Comparison of ENCODE assay signal across 20 mouse cellular contexts in the genomic region with DNA sequence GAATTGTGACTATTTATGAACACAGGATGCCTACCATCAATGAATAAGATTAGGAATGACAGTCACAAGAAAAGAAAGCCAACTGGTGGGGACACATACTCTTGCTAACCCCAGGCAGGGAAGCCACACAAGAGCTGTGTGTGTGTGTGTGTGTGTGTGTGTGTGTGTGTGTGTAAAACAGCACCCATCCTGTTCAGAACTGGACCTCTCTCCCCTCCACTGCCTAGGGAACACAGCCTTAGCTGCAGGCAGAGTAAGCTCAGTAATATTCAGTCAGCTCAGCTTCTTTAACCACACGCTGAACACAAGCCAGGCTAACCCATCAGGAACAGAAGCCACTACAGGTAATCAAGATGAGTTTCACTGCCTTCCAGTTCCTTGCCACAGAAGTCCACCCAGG. TPM values are rescaled to one million over a fixed set of nuclear protein-coding genes. Genes with fewer than 3 reads are reported as not detected.
DNase-seq lines count a peak whose midpoint lies in the region; ATAC-seq and TF ChIP-seq lines count a peak whose summit lies in the region.
"Had no signal": no experiment of that assay in that cellular context is flagged by ENCODE, and none has a peak within 500 bp of the region (broad histone marks: within the 10 kb centered on the region; RNA-seq: fewer than 3 reads in every experiment).

No protein-coding gene starts in this region.

- DNase-seq in gastrocnemius, adult 2 months, result no peak
- no peak for DNase-seq in gastrocnemius, postnatal 14 days
- no peak for DNase-seq in neural tube, embryonic 10.5 days (ENCODE audit: extremely low spot score, low spot score)
- no peak for DNase-seq in adrenal gland, postnatal 25 days
- no peak for DNase-seq in B cell, adult 2 months
- DNase-seq: adrenal gland, adult 8-10 months; cerebellum, adult 11-12 months; cerebellum, adult 9-10 months; cerebellum, postnatal 36 days; gastrocnemius, postnatal 25 days; heart, postnatal 10 days; kidney, adult 8-10 months had no signal

- peaks cover 3% of the 10 kb centered on the region; the same call in 1 of the 2 replicates for H3K36me3 ChIP-seq in neural tube, embryonic 13.5 days
- no peaks in the 10 kb centered on the region for H3K36me3 ChIP-seq in neural tube, embryonic 14.5 days (ENCODE audit: control insufficient read depth, insufficient read depth, low read length)
- H3K36me3 ChIP-seq: hindbrain, embryonic 15.5 days had no signal

- no peak overlapping the region for H3K9ac ChIP-seq in neural tube, embryonic 13.5 days
- no peak overlapping the region for H3K9ac ChIP-seq in neural tube, embryonic 14.5 days (replicated peaks; ENCODE audit: low read depth, low read length)
- H3K9ac ChIP-seq: embryonic facial prominence, embryonic 13.5 days; hindbrain, embryonic 15.5 days had no signal

- H3K4me2 ChIP-seq in neural tube, embryonic 13.5 days, result no peak overlapping the region
- no peak overlapping the region for H3K4me2 ChIP-seq in neural tube, embryonic 14.5 days (ENCODE audit: low read depth, low read length)
- H3K4me2 ChIP-seq: embryonic facial prominence, embryonic 13.5 days; hindbrain, embryonic 15.5 days had no signal

- intact Hi-C loops in gastrocnemius, adult 2 months (cut with DNase I), result no loop called here
- intact Hi-C loops in gastrocnemius, postnatal 14 days (cut with DNase I; ENCODE audit: low total_unique reads), result no loop called here

- H3K27me3 ChIP-seq in neural tube, embryonic 13.5 days, result no peaks in the 10 kb centered on the region; the same call in 1 of the 2 replicates
- H3K27me3 ChIP-seq in neural tube, embryonic 14.5 days (ENCODE audit: control insufficient read depth, insufficient read depth, low read length), result no peaks in the 10 kb centered on the region
- H3K27me3 ChIP-seq: CH12.LX; embryonic facial prominence, embryonic 13.5 days; hindbrain, embryonic 15.5 days had no signal

- no peak for TF ChIP-seq CTCF in gastrocnemius, adult 2 months (IDR thresholded peaks at IDR 0.05)

- peaks cover 52% of the 10 kb centered on the region for H3K4me1 ChIP-seq in neural tube, embryonic 13.5 days (replicated peaks)
- H3K4me1 ChIP-seq in neural tube, embryonic 14.5 days (ENCODE audit: control insufficient read depth, insufficient read depth, low read length), result peaks cover 5% of the 10 kb centered on the region; the same call in 1 of the 2 replicates

- H3K9me3 ChIP-seq in neural tube, embryonic 13.5 days, result no peaks in the 10 kb centered on the region
- H3K9me3 ChIP-seq in neural tube, embryonic 14.5 days (ENCODE audit: control insufficient read depth, low read length), result no peaks in the 10 kb centered on the region
- H3K9me3 ChIP-seq: embryonic facial prominence, embryonic 13.5 days; hindbrain, embryonic 15.5 days had no signal

- H3K4me3 ChIP-seq in gastrocnemius, adult 2 months, result no peak overlapping the region
- H3K4me3 ChIP-seq in neural tube, embryonic 13.5 days, result no peak overlapping the region
- no peak overlapping the region for H3K4me3 ChIP-seq in neural tube, embryonic 14.5 days (ENCODE audit: low read depth, low read length)
- H3K4me3 ChIP-seq: embryonic facial prominence, embryonic 13.5 days; hindbrain, embryonic 15.5 days had no signal

- peak overlapping the region; percentile 94 for H3K27ac ChIP-seq in gastrocnemius, adult 2 months
- H3K27ac ChIP-seq in neural tube, embryonic 13.5 days (replicated peaks), result no peak overlapping the region
- no peak overlapping the region for H3K27ac ChIP-seq in neural tube, embryonic 14.5 days (ENCODE audit: low read depth, low read length)
- H3K27ac ChIP-seq: embryonic facial prominence, embryonic 13.5 days; hindbrain, embryonic 15.5 days had no signal

- peak; percentile 54; the same call in 1 of the 2 replicates for ATAC-seq in neural tube, embryonic 13.5 days (ENCODE audit: low read depth)
- peak; percentile 1 for ATAC-seq in CD4-positive, CD25-positive, alpha-beta regulatory T cell, adult 4 months
- ATAC-seq in neural tube, embryonic 14.5 days (ENCODE audit: low read depth), result peak; percentile 6; the same call in 1 of the 2 replicates
- ATAC-seq: forebrain, embryonic 16.5 days; intestine, postnatal 0 days had no signal

- WGBS in neural tube, embryonic 13.5 days, result 42% methylated on average over 1 of the region's 1 CpGs
- 50% methylated on average over 1 of the region's 1 CpGs for WGBS in neural tube, embryonic 14.5 days

RNA-seq across cellular contexts. Expression of gene Lrig1, which starts 34.3 kb away (rescaled TPM):
- 10 to 100 TPM; 38.9 to 57.9 TPM for total RNA-seq in gastrocnemius, adult 2 months (2021)
- total RNA-seq in gastrocnemius, postnatal 14 days (2021), result 10 to 100 TPM; 39.7 to 49.4 TPM
- 10.5 and 12.9 TPM in 2 replicates for polyA plus RNA-seq in neural tube, embryonic 13.5 days (2015; fragmentation: Nextera tagmentation; extraction: Ambion mirVana)
- 10 to 100 TPM; 30.8 to 38.6 TPM for polyA plus RNA-seq in CD4-positive, CD25-positive, alpha-beta regulatory T cell, adult 4 months (2017; shearing (Covaris generic))
- 20.6 and 25.2 TPM in 2 replicates for polyA plus RNA-seq in neural tube, embryonic 14.5 days (2014; fragmentation: Nextera tagmentation; extraction: Ambion mirVana)
- total RNA-seq in adrenal gland, postnatal 25 days (2021), result 9.4 and 14.4 TPM in 2 replicates
- total RNA-seq: CH12.LX had no signal

Comparison
In these comparisons a context has a peak if more than half of its experiments do, and no peak if none do; other contexts are left out.
1. ATAC-seq: peak in every context shown above with its lines; median percentile 54 in neural tube, embryonic 13.5 days; 6 in neural tube, embryonic 14.5 days; 1 in CD4-positive, CD25-positive, alpha-beta regulatory T cell, adult 4 months.